Mouse (Mus musculus): ENCODE data around the gene Gpr15.

- TF ChIP-seq CTCF (IDR thresholded peaks at IDR 0.05; ENCODE audit: extremely low read depth, insufficient read length, insufficient replicate concordance, low read depth, low read length) (no peak), POLR2A (IDR thresholded peaks at IDR 0.05; ENCODE audit: low read depth, low read length) (no peak)
Measured at GRCm38 (mm10) chr16:58688534-58688933, 30.3 kb downstream of the Gpr15 start.
